ENCODE assay signal across 10 mouse cellular contexts in genomic region chr5:135780331-135780730, GRCm38 (mm10). TPM values are rescaled to one million over a fixed set of nuclear protein-coding genes. Genes with fewer than 3 reads are reported as not detected.
A peak's percentile ranks its signal among the peaks of the same experiment; 100 is the strongest.
DNase-seq lines count a peak whose midpoint lies in the region; ATAC-seq lines count a peak whose summit lies in the region.
"Had no signal": no experiment of that assay in that cellular context is flagged by ENCODE, and none has a peak within 500 bp of the region (broad histone marks: within the 10 kb centered on the region; RNA-seq: fewer than 3 reads in every experiment).

No protein-coding gene starts in this region.

- 75% methylated on average over 8 of the region's 8 CpGs for WGBS in heart, embryonic 14.5 days
- WGBS in embryonic facial prominence, embryonic 10.5 days: 89% methylated on average over 8 of the region's 8 CpGs
- WGBS in liver, embryonic 12.5 days (ENCODE audit: insufficient replicate concordance): 51% methylated on average over 8 of the region's 8 CpGs

- no peaks in the 10 kb centered on the region for H3K27me3 ChIP-seq in heart, embryonic 14.5 days (ENCODE audit: control insufficient read depth, insufficient read depth, low read length)
- 0 out of 2 replicates have a peak, but pooled peaks cover 5% of the 10 kb centered on the region for H3K27me3 ChIP-seq in embryonic facial prominence, embryonic 10.5 days (replicated peaks; ENCODE audit: low read depth, poor library complexity, severe bottlenecking)
- H3K27me3 ChIP-seq in liver, embryonic 12.5 days (replicated peaks): 0 out of 2 replicates have a peak, but pooled peaks cover 4% of the 10 kb centered on the region

- peaks cover 11 to 23% of the 10 kb centered on the region in 2 experiments for H3K4me1 ChIP-seq in heart, embryonic 14.5 days (ENCODE audit: control insufficient read depth in 2 of 2, insufficient read depth in 2 of 2, low read length in 2 of 2)
- peaks cover 34% of the 10 kb centered on the region for H3K4me1 ChIP-seq in embryonic facial prominence, embryonic 10.5 days
- H3K4me1 ChIP-seq in liver, embryonic 12.5 days: peaks cover 47% of the 10 kb centered on the region

- peak overlapping the region; percentile 98 for H3K9ac ChIP-seq in heart, embryonic 14.5 days (ENCODE audit: low read length)
- H3K9ac ChIP-seq in liver, embryonic 12.5 days: peak overlapping the region; percentile 92; the same call in 1 of the 2 replicates

- peak overlapping the region in 1 of 2 experiments; percentile 98; a peak in 2 of 4 replicates for H3K4me3 ChIP-seq in heart, embryonic 14.5 days (ENCODE audit: control insufficient read depth in 1 of 2, insufficient read depth in 1 of 2, low read depth in 1 of 2, low read length in 2 of 2)
- peak overlapping the region; percentile 93 for H3K4me3 ChIP-seq in embryonic facial prominence, embryonic 10.5 days
- peak overlapping the region; percentile 82 for H3K4me3 ChIP-seq in liver, embryonic 12.5 days

- no peak for DNase-seq in heart, adult 18-20 months
- DNase-seq in 416B (ENCODE audit: low read depth): peak; percentile 70
- no peak for DNase-seq in embryonic facial prominence, embryonic 10.5 days (ENCODE audit: low spot score)
- DNase-seq in thymus, postnatal 0 days (ENCODE audit: low spot score): no peak
- no peak for DNase-seq in adrenal gland, adult (ENCODE audit: inconsistent age in 2 of 2, low spot score in 1 of 2)
- DNase-seq in frontal cortex, postnatal 25 days (ENCODE audit: low spot score in 2 of 2): no peak
- DNase-seq: cerebellum, adult 8-10 months; gastrocnemius, postnatal 25 days had no signal

- H3K27ac ChIP-seq in heart, embryonic 14.5 days (replicated peaks in 1 of 2; ENCODE audit: control insufficient read depth in 1 of 2, insufficient read depth in 1 of 2, low read depth in 2 of 2, low read length in 2 of 2): no peak overlapping the region
- H3K27ac ChIP-seq in embryonic facial prominence, embryonic 10.5 days (replicated peaks): no peak overlapping the region
- no peak overlapping the region for H3K27ac ChIP-seq in liver, embryonic 12.5 days

- H3K4me2 ChIP-seq in heart, embryonic 14.5 days (ENCODE audit: low read length): peak overlapping the region; percentile 70
- peak overlapping the region; percentile 85 for H3K4me2 ChIP-seq in liver, embryonic 12.5 days

- no peaks in the 10 kb centered on the region for H3K9me3 ChIP-seq in heart, embryonic 14.5 days (ENCODE audit: control insufficient read depth, low read length)
- H3K9me3 ChIP-seq in embryonic facial prominence, embryonic 10.5 days: no peaks in the 10 kb centered on the region
- no peaks in the 10 kb centered on the region for H3K9me3 ChIP-seq in liver, embryonic 12.5 days (replicated peaks)

- no peak for ATAC-seq in heart, embryonic 14.5 days (ENCODE audit: insufficient number of reproducible peaks, insufficient read depth, low FRiP score, low read depth)
- ATAC-seq in liver, embryonic 12.5 days: no peak

- peaks cover 46% of the 10 kb centered on the region for H3K36me3 ChIP-seq in heart, embryonic 14.5 days (ENCODE audit: control insufficient read depth, insufficient read depth, low read length)
- H3K36me3 ChIP-seq in embryonic facial prominence, embryonic 10.5 days (replicated peaks): peaks cover 55% of the 10 kb centered on the region
- H3K36me3 ChIP-seq in liver, embryonic 12.5 days: peaks cover 55% of the 10 kb centered on the region

RNA-seq across cellular contexts. Expression of gene Mdh2, which starts 2.1 kb away (rescaled TPM):
- polyA plus RNA-seq in heart, embryonic 14.5 days (2014; fragmentation: Nextera tagmentation; extraction: Ambion mirVana): 1,172 and 1,176 TPM in 2 replicates
- 1,000 to 10,000 TPM; 1,865 to 1,976 TPM for total RNA-seq in heart, adult 18-20 months (2021)
- 603 and 625 TPM in 2 replicates for polyA plus RNA-seq in embryonic facial prominence, embryonic 10.5 days (2016; fragmentation: Nextera tagmentation; extraction: Ambion mirVana)
- 451 and 473 TPM in 2 replicates for polyA plus RNA-seq in liver, embryonic 12.5 days (2016; fragmentation: Nextera tagmentation; extraction: Ambion mirVana)
- 525 and 570 TPM in 2 replicates for polyA plus RNA-seq in thymus, postnatal 0 days (2015; fragmentation: Nextera tagmentation; extraction: Ambion mirVana)

RNA-seq across cellular contexts. Expression of gene Styxl1, which starts 2.1 kb away (rescaled TPM):
- 0.26 and 0.42 TPM in 2 replicates for polyA plus RNA-seq in heart, embryonic 14.5 days (2014; fragmentation: Nextera tagmentation; extraction: Ambion mirVana)
- total RNA-seq in heart, adult 18-20 months (2021): not detected
- 0.30 and 0.31 TPM in 2 replicates for polyA plus RNA-seq in embryonic facial prominence, embryonic 10.5 days (2016; fragmentation: Nextera tagmentation; extraction: Ambion mirVana)
- polyA plus RNA-seq in liver, embryonic 12.5 days (2016; fragmentation: Nextera tagmentation; extraction: Ambion mirVana): 0.16 TPM in 1 of 2 replicates, not detected in the other
- 0.83 and 0.96 TPM in 2 replicates for polyA plus RNA-seq in thymus, postnatal 0 days (2015; fragmentation: Nextera tagmentation; extraction: Ambion mirVana)
- total RNA-seq: gastrocnemius, postnatal 25 days had no signal

RNA-seq across cellular contexts. Expression of gene Srrm3, which starts 26.4 kb away (rescaled TPM):
- 0.15 TPM in 1 of 2 replicates, not detected in the other for polyA plus RNA-seq in heart, embryonic 14.5 days (2014; fragmentation: Nextera tagmentation; extraction: Ambion mirVana)
- total RNA-seq in heart, adult 18-20 months (2021): not detected
- 4.9 and 5.3 TPM in 2 replicates for polyA plus RNA-seq in embryonic facial prominence, embryonic 10.5 days (2016; fragmentation: Nextera tagmentation; extraction: Ambion mirVana)
- polyA plus RNA-seq in liver, embryonic 12.5 days (2016; fragmentation: Nextera tagmentation; extraction: Ambion mirVana): not detected in 2 replicates
- polyA plus RNA-seq in thymus, postnatal 0 days (2015; fragmentation: Nextera tagmentation; extraction: Ambion mirVana): 0.09 TPM in 1 of 2 replicates, not detected in the other

RNA-seq across cellular contexts. Expression of gene Tmem120a, which starts 36.1 kb away (rescaled TPM):
- polyA plus RNA-seq in heart, embryonic 14.5 days (2014; fragmentation: Nextera tagmentation; extraction: Ambion mirVana): 34.1 and 34.6 TPM in 2 replicates
- 10 to 100 TPM; 14.3 to 16.3 TPM for total RNA-seq in heart, adult 18-20 months (2021)
- 54.7 and 59.3 TPM in 2 replicates for polyA plus RNA-seq in embryonic facial prominence, embryonic 10.5 days (2016; fragmentation: Nextera tagmentation; extraction: Ambion mirVana)
- 17.4 and 21.5 TPM in 2 replicates for polyA plus RNA-seq in liver, embryonic 12.5 days (2016; fragmentation: Nextera tagmentation; extraction: Ambion mirVana)
- polyA plus RNA-seq in thymus, postnatal 0 days (2015; fragmentation: Nextera tagmentation; extraction: Ambion mirVana): 37.3 and 40.4 TPM in 2 replicates
